Mouse (Mus musculus): ENCODE data around the gene Cyp11a1.

Gene Cyp11a1

GRCm38 (mm10) chr9:58005753-58006461 lies at the start of gene Cyp11a1:
Gene Cyp11a1 (plus strand): TSS chr9:58006411.
- WGBS, result 77% methylated on average over 16 of the region's 16 CpGs

DNA sequence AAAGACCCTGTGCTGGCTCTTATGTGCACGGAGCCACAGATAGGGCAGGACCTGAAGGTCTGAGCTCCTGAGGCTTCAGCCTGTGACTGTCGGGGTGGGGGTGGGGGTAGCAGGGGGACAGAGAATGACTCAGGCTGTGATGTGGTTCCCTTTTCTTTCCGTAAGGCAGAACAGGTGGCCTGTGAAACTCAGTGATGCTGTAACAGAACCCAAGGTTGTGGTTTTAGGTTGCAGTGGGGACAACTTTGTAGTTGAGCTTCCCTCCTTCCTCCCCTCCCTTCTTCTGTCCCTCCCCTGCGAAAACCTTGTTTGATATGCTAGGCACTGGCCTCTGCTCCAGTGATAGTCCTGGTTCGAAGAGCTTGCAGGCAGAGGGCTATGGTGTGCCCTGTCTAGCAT lies 49.4 kb upstream of the Cyp11a1 start:
- WGBS, result 62% methylated on average over 5 of the region's 5 CpGs

- 50% methylated on average over 1 of the region's 1 CpGs for WGBS
Observed at GRCm38 (mm10) chr9:57958615-57959014, 47.6 kb upstream of the Cyp11a1 start.

GRCm38 (mm10) chr9:57959399-57959798 lies 46.8 kb upstream of the Cyp11a1 start:
- 43% methylated on average over 10 of the region's 10 CpGs for WGBS

GRCm38 (mm10) chr9:57959886-57960866 lies 46.0 kb upstream of the Cyp11a1 start:
- WGBS, result 81% methylated on average over 17 of the region's 17 CpGs

GRCm38 (mm10) chr9:57961226-57961625 lies 45.0 kb upstream of the Cyp11a1 start:
- WGBS, result 83% methylated on average over 15 of the region's 15 CpGs

DNA sequence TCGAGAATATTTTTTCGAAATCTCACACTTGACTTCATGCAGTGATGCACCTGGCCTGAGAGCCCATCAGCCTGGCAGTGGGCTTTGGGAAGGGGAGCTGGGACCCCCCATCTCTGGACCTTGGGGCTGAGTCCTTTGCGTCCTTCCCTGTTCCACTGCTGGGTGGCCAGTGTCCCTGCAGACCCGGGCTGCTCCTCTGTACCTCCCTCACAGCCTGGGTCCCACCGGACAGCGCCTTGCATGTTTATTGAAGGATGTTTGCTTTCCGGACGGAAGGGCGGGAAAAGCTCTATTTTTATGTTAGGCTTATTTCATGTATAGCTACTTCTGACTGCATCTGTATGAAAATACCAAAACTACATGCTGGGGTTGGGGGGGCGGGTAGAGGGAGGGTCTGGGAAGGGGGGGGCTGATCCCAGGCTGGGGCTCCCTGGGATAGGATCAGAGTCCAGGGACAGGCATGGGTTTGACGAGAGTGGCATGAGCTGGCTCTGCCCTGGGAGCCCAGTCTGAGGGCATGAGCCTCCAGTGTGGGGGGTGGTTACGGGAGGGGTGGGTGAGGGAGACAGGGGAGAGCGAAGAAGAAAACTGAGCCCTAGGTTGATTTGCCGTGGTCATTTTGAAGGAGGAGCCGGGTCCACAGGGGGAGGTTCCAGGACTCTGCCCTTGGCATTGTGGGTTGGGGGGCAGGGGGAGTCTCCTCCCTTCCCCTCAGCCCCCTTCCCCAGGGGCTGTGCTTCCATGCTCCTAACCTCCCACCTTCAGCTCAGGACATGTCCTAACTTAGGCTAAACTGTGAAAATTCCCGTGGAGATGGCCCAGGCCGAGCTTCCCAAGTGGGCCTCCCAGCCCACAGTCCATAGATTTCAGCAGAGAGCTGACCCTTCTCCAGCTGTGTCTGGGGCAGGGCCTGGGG lies 44.1 kb upstream of the Cyp11a1 start:
- 64% methylated on average over 17 of the region's 17 CpGs for WGBS

DNA sequence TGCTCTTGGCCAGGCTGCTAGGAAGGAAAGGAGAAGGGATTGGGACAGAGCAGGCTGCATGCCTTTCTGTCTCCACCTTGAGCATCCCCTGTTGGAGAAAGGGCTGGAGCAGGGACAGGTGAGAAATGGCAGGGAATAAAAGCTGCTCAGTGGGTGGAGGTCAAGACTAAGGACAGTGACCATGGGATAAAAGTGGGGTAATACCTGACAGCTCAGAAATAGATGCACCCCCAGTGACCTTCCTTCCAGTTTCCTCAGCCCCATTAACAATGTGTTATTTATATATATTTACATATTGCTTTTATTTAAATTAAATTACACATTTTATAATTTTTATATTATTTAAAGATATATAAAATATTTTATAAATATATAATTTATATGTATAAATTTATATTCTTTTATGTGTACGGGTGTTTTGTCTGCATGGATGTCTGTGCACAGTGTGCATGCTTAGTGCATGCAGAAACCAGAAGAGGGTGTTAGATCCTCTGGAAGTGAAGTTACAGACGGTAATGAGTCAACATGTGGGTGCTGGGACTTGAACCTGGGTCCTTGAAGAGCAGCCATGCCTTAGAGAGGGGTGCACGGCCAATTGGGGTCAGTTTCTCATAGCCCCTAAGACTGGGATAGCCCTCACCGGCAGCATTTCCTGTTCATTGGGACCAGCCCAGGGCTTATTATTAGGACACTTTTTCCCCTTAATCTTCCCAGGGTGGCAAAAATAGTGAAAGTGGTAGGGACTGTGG lies 42.8 kb upstream of the Cyp11a1 start:
- WGBS, result 78% methylated on average over 4 of the region's 4 CpGs

- 76% methylated on average over 5 of the region's 5 CpGs for WGBS
Observed at GRCm38 (mm10) chr9:57963998-57964395, 42.2 kb upstream of the Cyp11a1 start.

DNA sequence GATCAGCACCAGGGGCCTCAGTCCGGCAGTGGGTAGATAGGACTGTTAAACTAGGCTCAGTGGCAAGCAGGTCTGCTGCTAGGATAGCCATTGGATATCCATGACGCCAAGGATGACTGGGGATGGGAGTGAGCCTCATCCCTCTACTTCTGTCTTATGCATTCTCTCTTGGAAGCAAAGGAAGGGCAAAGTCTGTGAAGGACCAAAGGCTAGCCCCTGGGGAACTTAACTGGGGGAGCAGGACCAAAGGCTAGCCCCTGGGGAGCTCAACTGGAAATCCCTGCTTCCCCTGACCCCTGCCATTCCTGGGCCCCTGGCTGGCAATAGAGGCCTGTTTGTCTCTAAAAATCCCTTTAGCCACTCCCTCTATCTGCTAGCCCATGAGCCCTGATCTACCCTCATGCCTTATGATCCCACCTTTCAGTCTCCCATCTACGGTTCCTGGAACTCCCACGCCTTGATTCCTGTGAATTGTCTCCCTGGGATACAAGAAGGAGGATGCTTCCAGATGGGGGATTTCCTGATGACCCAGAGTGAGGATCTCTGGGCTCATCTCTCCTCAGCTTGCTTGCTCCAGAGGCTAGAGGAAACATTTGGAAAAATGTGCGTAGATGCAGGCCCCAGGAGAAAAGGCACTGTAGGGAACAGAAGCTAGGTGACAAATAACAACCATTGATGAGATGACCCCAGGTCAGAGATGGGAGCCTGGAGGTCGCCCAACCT lies 41.5 kb upstream of the Cyp11a1 start:
- WGBS, result 62% methylated on average over 6 of the region's 6 CpGs

- WGBS, result 39% methylated on average over 12 of the region's 12 CpGs
Observed at GRCm38 (mm10) chr9:57965281-57966185, 40.7 kb upstream of the Cyp11a1 start.

DNA sequence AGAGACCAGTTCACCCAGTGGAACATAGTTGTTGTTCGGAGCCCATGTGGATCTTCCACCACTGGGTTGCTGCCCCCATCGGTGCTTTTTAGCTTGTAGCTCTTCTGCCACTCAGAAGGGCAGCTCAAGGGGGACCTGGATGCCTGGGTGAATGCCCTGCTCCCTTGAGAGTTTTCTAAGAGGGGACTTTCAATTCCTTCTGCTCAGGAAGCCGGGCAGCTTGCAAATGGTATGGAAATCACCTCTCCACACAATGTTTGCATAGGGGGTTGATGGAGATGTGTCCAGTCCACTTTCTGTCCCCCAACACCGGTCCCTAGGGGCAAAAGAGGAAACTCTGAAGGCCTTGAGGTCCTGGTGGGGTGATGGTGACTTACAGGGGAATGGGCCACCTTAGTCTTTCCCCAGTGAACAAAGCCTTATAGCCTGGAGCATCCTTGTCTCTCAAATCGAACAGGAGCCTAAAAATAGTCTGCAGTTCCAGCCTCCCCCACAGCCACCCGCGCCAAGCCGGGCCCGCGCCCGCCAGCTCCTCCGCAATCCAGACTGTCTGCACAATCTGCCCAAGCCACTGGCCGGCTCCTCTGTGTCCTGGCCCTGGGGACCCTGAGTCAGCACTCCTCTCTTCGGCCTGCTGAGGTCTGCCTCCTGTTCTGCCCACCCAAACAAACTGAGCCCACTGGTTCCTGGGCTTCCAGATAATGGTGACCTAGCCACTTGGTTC lies 38.8 kb upstream of the Cyp11a1 start:
- WGBS, result 32% methylated on average over 14 of the region's 14 CpGs

DNA sequence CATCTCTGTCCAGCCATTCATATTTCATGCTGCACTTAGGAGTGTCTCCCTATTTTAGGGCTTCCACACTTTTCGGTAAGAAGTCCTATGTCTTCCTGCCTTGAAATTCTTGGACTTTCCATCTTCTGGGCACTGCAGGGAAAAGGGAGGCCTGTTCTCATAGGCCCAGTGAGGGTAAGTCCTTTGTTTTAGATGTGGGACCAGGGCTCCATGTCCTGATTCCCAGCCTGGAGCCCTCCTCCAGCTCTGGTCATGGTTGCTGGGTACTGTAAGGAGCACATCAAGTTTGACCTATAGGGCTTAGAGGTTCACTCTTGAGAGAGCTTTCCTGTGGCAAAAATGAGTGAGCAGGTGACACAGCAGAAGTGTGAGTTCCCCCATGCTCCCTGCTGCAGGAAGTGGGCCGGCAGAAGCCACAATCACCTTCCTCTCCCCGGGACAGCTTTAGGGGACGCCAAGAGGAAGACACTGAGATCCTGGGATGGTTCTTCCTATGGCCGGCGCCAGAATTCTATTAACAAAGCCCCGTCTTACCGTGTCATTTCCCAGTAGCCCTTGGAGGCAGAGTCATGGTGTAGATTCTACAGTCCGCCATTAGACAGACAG lies 37.9 kb upstream of the Cyp11a1 start:
- WGBS, result 80% methylated on average over 9 of the region's 9 CpGs

DNA sequence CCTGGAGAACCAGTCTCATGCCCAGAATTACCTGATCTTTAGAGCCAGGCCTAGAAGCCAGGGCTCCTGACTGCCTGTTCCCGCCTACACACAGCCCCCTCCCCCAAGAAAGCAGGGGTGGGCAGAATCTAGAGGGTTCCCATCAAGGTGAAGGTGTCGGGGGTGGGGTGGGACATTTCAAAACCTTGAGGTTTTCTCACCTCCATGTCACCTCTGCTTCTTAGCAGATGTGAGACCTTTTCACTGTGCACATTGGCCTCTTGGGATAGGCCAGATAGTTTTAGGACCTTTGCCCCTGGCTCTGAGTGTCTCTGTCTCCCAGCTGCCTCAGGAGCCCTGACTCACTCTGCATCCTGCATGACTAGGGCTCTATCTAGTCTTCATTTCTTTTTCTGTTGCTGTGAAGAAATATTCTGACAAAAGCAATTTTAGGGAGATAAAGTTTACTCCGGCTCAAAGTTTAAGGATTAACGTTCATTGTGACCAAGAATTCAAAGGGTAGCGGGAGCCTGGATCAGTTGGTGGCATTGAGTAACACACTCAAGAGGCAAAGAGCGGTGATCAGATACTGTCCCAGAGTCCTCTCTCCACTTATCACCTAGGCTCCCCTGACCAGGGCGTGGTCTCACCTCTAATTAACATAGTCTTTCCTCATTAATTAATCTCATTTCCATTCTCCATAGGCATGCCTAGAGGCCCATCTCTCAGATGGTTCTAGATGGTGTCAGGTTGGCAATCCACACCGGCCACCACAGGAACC lies 37.2 kb upstream of the Cyp11a1 start:
- WGBS, result 92% methylated on average over 8 of the region's 8 CpGs

GRCm38 (mm10) chr9:57969736-57970495 lies 36.3 kb upstream of the Cyp11a1 start:
- WGBS, result 82% methylated on average over 11 of the region's 11 CpGs

GRCm38 (mm10) chr9:57971413-57971812 lies 34.8 kb upstream of the Cyp11a1 start:
- WGBS, result 79% methylated on average over 5 of the region's 5 CpGs
